Mouse (Mus musculus): ENCODE measurements around the gene Agap1.
A peak's percentile ranks its signal among the peaks of the same experiment; 100 is the strongest.

The Agap1 gene

GRCm38 (mm10) chr1:89724555-89724954 lies 269.9 kb downstream of the Agap1 start:
- DNase-seq = no peak

- no peak for DNase-seq
Measured at GRCm38 (mm10) chr1:89724957-89725356, 270.4 kb downstream of the Agap1 start.

- DNase-seq = peak; percentile 34 to 35
Measured at GRCm38 (mm10) chr1:89728481-89728880, 273.9 kb downstream of the Agap1 start.

DNA sequence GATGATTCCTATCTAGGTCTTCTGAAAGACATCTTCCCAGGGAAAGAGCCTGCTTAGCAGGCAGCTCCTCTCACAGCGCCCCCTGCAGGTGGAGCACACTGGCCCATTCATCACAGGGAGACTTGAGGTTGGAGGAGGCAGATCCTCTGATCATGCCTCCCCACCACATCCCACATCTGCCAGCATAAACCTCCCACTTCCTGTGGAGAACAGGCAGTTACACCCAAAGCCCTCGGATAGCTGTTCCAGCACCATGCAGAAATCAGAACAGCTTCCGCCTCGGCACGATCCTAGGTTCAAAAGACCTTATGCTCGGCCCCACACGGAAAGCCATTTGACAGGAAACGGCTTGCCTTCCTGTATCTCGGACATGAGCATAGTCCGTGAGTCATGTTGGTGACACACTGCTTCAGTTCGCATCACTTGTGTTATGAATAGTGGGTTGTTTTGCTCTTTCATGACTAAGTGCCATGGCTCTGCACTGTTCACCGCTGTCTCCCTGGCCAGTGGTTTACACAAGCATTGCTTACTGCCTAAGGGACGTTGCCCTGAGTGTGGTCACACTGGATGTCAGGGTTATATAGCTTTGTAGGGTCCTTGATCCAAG lies 276.1 kb downstream of the Agap1 start:
- peak in 1 of 2 experiments; percentile 31 for DNase-seq

GRCm38 (mm10) chr1:89734368-89734767 lies 279.8 kb downstream of the Agap1 start:
- no peak for DNase-seq

- DNase-seq = no peak
Measured at GRCm38 (mm10) chr1:89735146-89735545, 280.5 kb downstream of the Agap1 start.

DNA sequence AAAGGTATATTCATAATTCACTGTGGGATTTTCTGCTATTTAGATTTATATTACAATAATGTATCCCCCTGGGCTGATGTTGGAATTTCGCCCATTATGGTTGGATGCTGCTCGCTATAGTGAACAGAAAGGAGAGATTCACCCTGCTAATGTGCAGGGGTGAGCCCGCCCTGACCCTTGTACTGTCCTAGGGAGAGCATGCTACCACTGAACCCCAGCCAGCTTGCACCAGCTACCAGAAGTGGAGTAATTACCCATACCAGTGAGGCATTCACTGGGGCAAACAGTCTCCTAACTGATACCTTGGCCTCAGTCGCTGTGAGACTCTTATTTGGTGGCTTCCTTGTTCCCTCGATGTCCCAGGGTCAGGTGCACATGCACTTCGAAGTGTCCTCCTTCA lies 281.4 kb downstream of the Agap1 start:
- no peak for DNase-seq

GRCm38 (mm10) chr1:89739067-89739774 lies 284.6 kb downstream of the Agap1 start:
- no peak for DNase-seq

GRCm38 (mm10) chr1:89739775-89740099 lies 285.1 kb downstream of the Agap1 start:
- DNase-seq = no peak

DNA sequence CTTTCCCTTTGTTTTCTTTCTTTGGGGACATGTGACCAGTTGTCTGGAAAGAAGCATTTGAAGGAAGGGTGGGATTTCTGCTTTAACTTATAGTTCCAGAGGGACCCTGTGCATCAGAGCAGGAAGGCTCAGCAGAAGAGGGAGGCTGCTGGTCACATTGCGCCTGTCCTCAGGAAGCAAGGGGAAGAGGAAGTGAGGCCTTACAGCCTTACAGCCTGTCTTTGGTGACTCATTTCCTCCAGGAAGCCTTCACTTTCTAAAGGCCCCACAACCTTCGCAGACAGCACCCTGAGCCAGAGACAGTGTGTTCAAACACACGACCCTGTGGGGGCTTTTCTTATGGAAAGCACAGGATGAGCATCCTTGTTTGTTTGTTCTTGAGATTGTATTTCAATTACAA lies 287.8 kb downstream of the Agap1 start:
- DNase-seq = no peak

- DNase-seq = no peak
Measured at GRCm38 (mm10) chr1:89746171-89746570, 291.6 kb downstream of the Agap1 start.

DNA sequence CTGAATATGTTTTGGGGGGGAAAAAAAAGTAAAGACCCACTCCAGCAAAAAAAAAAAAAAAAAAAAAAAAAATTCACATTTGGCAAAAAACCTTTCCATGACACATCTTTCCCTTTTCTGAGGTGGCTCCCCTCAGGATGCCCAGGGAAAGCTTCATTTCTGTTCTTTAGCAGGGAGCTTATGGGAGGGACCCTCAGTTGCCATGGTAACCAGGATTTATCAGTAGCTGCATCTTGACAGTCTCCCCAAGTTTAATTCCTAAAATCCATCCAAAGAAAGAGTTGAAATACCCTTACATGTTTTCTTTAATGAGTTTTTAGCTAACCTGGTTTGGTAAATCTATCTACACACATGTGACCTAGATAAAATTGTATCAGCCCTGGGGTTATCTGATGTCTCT lies 295.1 kb downstream of the Agap1 start:
- DNase-seq = no peak

- DNase-seq = peak; percentile 29 to 31
Measured at GRCm38 (mm10) chr1:89750495-89750894, 295.9 kb downstream of the Agap1 start.

- no peak for DNase-seq
Measured at GRCm38 (mm10) chr1:89750921-89751320, 296.3 kb downstream of the Agap1 start.

DNA sequence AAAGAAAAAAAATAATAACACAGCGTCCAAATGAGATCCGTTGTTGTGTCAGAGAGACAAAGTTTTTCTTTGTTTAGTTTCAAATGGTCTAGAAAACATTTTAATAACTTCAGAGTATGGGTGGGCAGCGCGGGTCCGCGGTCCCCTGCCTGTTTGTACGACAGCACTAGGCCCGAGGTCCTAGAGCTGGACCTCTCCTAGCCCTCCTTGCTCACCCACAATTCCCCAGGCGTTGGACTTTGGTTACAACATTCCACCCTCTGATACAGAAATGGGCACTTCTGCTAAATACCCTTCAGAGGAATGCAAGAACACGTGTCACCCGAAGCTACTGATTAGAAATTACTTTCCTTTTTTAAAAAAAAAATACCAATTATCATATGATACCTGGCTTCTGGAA lies 296.7 kb downstream of the Agap1 start:
- no peak for DNase-seq

GRCm38 (mm10) chr1:89752659-89753058 lies 298.1 kb downstream of the Agap1 start:
- DNase-seq = peak; percentile 28 to 48

- no peak for DNase-seq
Measured at GRCm38 (mm10) chr1:89755358-89755757, 300.8 kb downstream of the Agap1 start.

DNA sequence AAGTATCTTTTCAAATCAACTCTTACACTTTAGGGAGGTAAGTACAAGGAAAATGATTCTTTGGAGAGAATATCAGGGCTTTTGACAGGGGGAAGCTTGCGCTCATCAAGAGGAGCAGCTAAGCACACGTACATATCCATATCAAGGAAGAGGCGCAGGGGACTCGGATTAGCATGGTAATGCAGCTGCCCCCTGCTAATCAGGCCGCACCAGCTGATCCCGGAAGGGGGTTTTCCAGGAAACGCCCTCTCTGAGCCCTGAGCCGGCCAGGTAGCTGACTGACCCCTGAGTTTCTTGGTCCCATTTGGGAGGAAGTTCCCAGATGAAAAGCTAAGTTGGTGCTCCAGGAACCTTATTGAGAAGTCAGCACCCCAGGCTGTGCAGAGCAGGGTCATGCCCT lies 301.8 kb downstream of the Agap1 start:
- no peak for DNase-seq

GRCm38 (mm10) chr1:89757545-89757944 lies 302.9 kb downstream of the Agap1 start:
- DNase-seq = peak in 1 of 2 experiments; percentile 24

DNA sequence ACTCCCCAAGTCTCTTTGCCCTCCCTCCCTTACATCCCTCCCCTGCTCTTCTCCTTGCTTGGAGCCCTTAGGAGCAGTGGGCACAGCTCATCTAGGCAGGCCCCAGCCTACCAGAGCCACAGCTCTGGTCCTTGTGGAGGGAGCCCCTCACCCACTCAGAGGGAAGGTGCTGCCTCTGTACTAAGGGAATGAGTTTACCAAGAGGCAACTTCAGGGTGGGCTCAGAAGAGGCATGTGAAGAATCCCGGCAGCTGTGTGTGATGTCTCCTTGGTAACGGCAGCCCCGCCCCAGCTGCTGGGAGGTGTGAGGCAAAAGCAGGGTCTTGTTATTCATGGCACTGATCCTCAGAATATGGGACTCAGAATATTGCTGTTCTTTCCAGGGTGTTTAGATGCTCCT lies 309.3 kb downstream of the Agap1 start:
- no peak for DNase-seq

- DNase-seq = no peak
Measured at GRCm38 (mm10) chr1:89766891-89767290, 312.3 kb downstream of the Agap1 start.

GRCm38 (mm10) chr1:89769641-89770040 lies 315.0 kb downstream of the Agap1 start:
- DNase-seq = peak in 1 of 2 experiments; percentile 31

DNA sequence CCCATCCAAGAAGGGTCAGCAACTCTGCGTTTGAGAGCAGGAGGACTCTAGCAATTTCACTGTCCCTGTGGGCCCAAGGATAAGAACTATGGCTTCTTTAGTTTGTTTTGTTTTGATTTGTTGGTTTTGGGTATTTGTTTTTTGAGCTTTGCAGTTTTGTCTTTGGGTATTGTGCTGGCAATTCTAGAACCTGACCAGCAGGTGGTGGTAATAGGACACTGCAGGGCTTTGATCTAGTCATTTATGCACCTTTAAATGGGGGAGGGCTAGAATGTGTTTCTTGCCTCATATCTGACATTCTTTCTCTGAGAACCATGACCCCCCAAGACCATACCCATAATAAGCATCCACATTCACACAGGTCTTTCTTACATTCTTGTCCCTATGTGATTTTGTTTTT lies 315.7 kb downstream of the Agap1 start:
- no peak for DNase-seq

DNA sequence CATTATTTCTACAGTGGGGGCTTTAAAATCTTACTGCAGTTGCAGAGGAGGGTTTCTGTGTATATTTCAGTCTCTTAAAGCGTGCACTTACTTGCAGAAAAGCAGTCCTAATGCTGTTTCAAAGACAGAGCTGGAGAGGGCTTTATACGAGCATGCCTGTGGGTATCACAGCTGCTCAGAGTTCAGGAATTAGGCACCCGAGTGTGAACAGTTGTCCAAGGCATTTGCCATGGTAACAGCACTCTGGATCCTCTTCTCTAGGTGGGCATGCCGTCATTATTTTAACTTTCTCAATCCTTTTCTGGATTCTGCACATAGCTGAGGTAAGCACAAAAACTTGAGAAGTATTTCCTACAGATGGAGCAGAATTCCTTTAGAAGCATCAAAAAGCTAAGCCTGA lies 321.1 kb downstream of the Agap1 start:
- no peak for DNase-seq

DNA sequence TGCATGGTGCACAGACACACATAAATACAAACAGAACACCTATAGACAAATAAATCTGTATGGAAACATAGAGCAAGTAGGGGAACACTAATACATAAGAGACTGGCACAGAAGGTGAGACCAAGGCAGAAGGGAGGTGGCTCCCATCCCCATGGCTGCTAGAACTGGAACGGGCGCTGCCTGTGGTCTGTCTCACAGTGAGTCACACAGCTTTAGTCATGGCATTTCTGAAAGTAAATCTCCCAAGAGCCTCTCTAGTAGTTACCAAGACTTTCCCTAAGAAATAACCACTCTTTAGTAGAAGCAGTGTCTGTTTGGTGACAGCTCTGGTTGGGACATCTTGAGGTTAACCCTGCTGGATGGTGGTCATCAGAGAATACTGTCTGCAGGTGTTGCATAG lies 326.1 kb downstream of the Agap1 start:
- DNase-seq = no peak
